Mouse (Mus musculus) layer of hippocampus, adult 9-10 months (tissue): ENCODE data around the gene Cyp2c23.
A peak's percentile ranks its signal among the peaks of the same experiment; 100 is the strongest.

Experiments used
- DNase-seq: peaks from one replicate; pipeline ENCODE4 v3.0.0; 2022; ENCODE audit warnings: low spot score

Cyp2c23 gene

DNA sequence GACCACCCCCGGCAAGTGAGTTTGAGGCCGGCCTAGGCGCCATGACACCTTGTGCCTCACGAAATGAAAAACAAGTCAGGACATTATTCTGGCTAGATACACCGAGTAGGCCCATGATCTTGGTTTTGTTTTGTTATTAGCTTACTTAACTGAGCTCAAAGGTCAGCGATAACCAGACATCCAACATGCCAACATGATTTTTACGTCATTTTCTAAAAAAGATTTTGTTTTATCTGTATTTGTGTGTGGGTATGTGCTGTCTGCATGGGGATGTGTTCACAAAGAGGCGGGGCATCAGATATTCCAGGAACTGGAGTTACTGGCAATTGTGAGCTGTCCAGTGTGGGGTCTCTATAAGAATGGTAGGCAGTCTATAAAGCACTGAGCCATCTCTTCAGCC lies 56.9 kb downstream of the Cyp2c23 start:
- no peak for DNase-seq

GRCm38 (mm10) chr19:43968436-43969026 lies 60.5 kb downstream of the Cyp2c23 start:
- DNase-seq: no peak

DNA sequence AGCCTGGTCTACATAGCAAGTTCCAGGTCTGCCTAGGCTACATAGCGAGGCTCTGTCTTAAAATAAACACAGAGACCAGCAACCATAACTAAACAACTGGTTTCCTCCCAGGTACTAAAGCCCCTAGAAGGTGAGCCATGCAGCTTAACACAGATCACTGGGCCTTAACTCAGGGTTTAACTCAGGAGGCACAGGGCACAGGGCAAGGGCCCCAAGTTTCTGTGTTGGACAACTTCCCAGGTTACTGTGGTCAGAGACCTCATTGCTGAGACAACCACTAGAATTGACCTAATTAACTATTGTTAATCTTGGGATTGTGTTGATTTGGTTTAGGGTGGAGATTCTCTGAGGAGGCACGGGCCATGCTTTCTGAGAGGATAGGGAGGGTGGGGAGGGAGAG lies 62.5 kb downstream of the Cyp2c23 start:
- DNase-seq: no peak

- DNase-seq: no peak
Observed at GRCm38 (mm10) chr19:43965496-43966085, 63.4 kb downstream of the Cyp2c23 start.

GRCm38 (mm10) chr19:43962795-43963194 lies 66.2 kb downstream of the Cyp2c23 start:
- DNase-seq: no peak

DNA sequence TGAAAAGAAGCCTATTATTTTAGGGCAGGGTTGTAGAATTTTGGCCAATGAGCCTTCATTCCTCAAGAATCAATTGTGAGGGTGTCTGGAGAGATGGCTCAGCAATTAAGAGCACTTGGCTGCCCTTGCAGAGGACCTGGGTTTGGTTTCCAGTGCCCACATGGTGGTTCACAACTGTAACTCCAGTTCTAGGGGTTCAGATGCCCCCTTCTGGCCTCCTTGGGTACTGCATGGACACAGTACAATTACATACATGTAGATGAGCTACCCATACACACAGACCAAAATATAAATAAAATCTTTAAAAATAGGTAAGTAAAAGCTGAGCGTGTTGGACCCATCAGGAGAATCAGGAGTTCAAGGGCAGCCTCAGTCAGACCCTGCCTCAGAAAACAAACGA lies 67.8 kb downstream of the Cyp2c23 start:
- no peak for DNase-seq

- no peak for DNase-seq
Observed at GRCm38 (mm10) chr19:43960014-43960413, 69.0 kb downstream of the Cyp2c23 start.

- DNase-seq: peak; percentile 60
Observed at GRCm38 (mm10) chr19:43959162-43959561, 69.8 kb downstream of the Cyp2c23 start.

DNA sequence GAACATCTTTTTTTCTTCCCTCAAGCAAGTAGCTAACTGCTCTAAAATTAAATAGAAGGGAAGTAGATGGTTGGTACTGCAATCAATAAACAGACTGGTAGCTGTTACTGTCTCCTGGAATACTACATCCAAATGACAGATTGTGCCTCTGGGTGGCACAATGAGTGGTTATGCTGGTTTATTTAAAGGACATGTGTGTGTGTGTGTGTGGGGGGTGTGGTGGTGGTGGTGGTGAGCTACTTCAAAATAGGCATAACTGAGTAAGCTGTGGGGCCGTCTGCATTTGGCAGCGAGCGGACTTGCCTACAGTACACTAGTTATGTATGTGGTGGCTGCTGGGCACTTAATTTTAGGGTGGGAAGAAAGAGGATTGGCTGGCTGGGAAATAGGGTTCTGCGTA lies 71.1 kb downstream of the Cyp2c23 start:
- DNase-seq: peak; percentile 58

DNA sequence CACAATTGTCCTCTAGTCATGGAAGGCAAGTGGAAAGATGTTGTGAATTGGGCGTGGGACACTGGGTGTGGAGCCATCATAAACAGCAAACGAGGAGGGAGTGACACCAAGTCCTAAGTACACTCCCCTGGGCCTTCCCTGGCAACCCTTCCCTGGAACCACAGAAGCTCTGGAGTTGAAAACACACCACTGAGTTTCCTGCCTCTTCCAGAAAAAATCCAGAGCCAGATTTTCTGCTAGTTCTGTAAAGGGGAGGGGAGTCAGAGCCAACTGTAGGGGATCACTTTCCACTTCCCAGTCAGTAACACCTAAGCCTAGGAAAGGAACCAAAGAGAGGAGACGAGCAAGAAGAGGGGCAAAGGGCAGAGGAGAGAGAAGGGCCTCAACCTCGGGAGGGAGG lies 71.6 kb downstream of the Cyp2c23 start:
- no peak for DNase-seq

DNA sequence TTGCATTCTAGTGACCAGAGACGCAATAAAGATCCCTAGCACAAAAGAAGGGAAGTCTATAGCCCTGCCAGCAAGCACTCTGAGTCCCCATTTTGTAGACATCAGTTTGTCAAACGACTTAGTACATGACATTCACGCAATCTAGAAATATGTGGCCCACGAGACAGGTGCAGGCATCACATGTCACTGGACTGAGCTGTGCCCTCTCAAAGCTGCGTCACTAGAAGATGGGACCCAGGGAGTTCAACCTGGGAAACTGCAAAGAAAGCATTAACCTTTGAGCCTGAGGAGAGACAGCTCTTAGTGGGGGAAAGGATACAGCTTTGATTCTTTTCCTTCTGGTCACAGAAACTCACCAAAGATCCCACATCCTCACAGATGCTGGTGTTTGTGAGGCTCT lies 73.7 kb downstream of the Cyp2c23 start:
- no peak for DNase-seq
